Mouse (Mus musculus) heart, postnatal 4 days (tissue): ENCODE data around the gene Rxfp2. TPM values are rescaled to one million over a fixed set of nuclear protein-coding genes. Genes with fewer than 3 reads are reported as not detected.

Source experiments
- DNase-seq: peaks from one replicate; pipeline ENCODE4 v3.0.0; 2021
- total RNA-seq, 2 experiments: library from RNA; stranded (reverse); gene quantifications; 2 replicates each; pipeline ENCODE4 v1.2.3; 2021

Rxfp2 gene
- total RNA-seq, 2 experiments from 2014 or later, result not detected

- DNase-seq, result no peak
These were observed 28.0 kb downstream of the Rxfp2 start for GRCm38 (mm10) chr5:150046438-150046837.

GRCm38 (mm10) chr5:150049946-150050345 lies 31.5 kb downstream of the Rxfp2 start:
- peak; percentile 53 for DNase-seq

- DNase-seq, result peak; percentile 52
These were observed 33.4 kb downstream of the Rxfp2 start for GRCm38 (mm10) chr5:150051828-150052227.

GRCm38 (mm10) chr5:150053294-150053693 lies 34.8 kb downstream of the Rxfp2 start:
- no peak for DNase-seq

GRCm38 (mm10) chr5:150053956-150054355 lies 35.5 kb downstream of the Rxfp2 start:
- DNase-seq, result no peak

GRCm38 (mm10) chr5:150055322-150055721 lies 36.8 kb downstream of the Rxfp2 start:
- no peak for DNase-seq

GRCm38 (mm10) chr5:150056056-150056455 lies 37.6 kb downstream of the Rxfp2 start:
- DNase-seq, result no peak

- no peak for DNase-seq
These were observed 40.4 kb downstream of the Rxfp2 start for GRCm38 (mm10) chr5:150058845-150059244.

- no peak for DNase-seq
These were observed 41.0 kb downstream of the Rxfp2 start for GRCm38 (mm10) chr5:150059466-150059865.

GRCm38 (mm10) chr5:150061086-150061485 lies 42.6 kb downstream of the Rxfp2 start:
- no peak for DNase-seq

GRCm38 (mm10) chr5:150064286-150064685 lies 45.8 kb downstream of the Rxfp2 start:
- DNase-seq, result no peak

- DNase-seq, result peak; percentile 10
These were observed 51.6 kb downstream of the Rxfp2 start for GRCm38 (mm10) chr5:150070086-150070485.

GRCm38 (mm10) chr5:150071738-150072137 lies 53.3 kb downstream of the Rxfp2 start:
- no peak for DNase-seq

- no peak for DNase-seq
These were observed 61.7 kb downstream of the Rxfp2 start for GRCm38 (mm10) chr5:150079866-150080797.

GRCm38 (mm10) chr5:150082696-150083095 lies 64.2 kb downstream of the Rxfp2 start:
- DNase-seq, result no peak

GRCm38 (mm10) chr5:150083190-150083589 lies 64.7 kb downstream of the Rxfp2 start:
- DNase-seq, result no peak

- DNase-seq, result peak; percentile 65
These were observed 79.1 kb downstream of the Rxfp2 start for GRCm38 (mm10) chr5:150097620-150098019.

GRCm38 (mm10) chr5:150098754-150099153 lies 80.3 kb downstream of the Rxfp2 start:
- DNase-seq, result no peak

- DNase-seq, result no peak
These were observed 83.3 kb downstream of the Rxfp2 start for GRCm38 (mm10) chr5:150101789-150102188.

GRCm38 (mm10) chr5:150106358-150106757 lies 87.9 kb downstream of the Rxfp2 start:
- no peak for DNase-seq

GRCm38 (mm10) chr5:150111236-150111635 lies 92.8 kb downstream of the Rxfp2 start:
- DNase-seq, result no peak

- DNase-seq, result peak; percentile 60
These were observed 95.5 kb downstream of the Rxfp2 start for GRCm38 (mm10) chr5:150114007-150114406.

- DNase-seq, result no peak
These were observed 96.3 kb downstream of the Rxfp2 start for GRCm38 (mm10) chr5:150114778-150115177.
